Mouse (Mus musculus): Measurements from ENCODE around the gene Fam162b.

Gene Fam162b

DNA sequence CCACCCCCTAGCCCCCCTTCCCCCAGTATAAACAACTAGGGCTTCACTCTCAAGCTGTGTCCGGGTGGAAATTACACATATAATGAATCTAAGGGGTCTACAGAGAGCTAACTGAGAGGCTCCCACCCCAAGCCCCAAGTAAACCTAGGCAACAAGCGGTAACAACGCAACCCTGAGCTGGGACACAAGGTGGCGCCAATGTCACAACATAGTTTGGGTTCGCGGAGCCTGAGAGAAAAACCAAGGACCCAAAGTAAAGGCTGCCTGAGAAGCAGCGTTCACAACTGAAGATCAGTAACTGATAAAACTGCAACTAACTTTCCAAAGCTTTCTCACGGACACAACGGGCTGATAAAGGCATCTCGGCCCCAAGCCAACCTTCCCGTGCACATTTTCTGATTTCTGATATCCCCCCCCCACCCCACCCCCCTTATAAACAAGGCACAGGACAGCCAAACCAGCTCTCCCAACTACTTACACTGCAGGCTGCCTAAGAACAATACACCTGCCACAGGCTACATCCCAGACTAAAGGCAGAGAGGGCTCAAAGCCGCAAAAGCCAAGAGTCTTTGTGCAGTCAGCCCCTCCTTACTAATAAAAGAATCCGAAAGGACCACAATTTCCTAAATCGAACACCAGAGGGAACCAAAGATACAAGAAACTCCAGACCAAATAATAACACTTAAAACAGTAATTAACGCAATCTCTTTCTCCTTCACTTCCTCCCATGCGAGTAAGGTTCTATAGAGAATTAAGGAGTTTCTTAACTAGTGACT is 36.8 kb downstream of the Fam162b start:
- in situ Hi-C loops (cut with MboI; ENCODE audit: low pct_unique_long_range_greater_than_20kb in 1 of 2, low sequenced_read_pairs in 2 of 2, unreplicated experiment in 1 of 2), result loop anchor here in 1 of 2 experiments (10.0 kb wide), 1 partner anchor 221 kb away; no protein-coding TSS in a partner anchor

Data from mouse embryonic stem cell (cell line).